Mouse (Mus musculus): ENCODE results near the gene Zmat5.

- TF ChIP-seq CTCF (IDR thresholded peaks at IDR 0.05): no peak
- TF ChIP-seq POLR2A (IDR thresholded peaks at IDR 0.05; ENCODE audit: insufficient read depth, low read depth, low read length): no peak
Measured at GRCm38 (mm10) chr11:4756984-4757788, 52.7 kb downstream of the Zmat5 start.
